Mouse (Mus musculus) midbrain, embryonic 15.5 days (tissue): ENCODE results near the gene Icam2. TPM values are rescaled to one million over a fixed set of nuclear protein-coding genes. Genes with fewer than 3 reads are reported as not detected.

ENCODE experiments used
- ATAC-seq: fragments of 200-750 bp; cut with Nextera tagmentation; replicated peaks from 2 replicates; pipeline ENCODE4 v1.8.0; 2017; ENCODE audit warnings: moderate TSS enrichment
- H3K27ac ChIP-seq: fragments of 300-500 bp; sonication (generic); 2 replicates; pipeline ENCODE4 v1.5.1; 2015; ENCODE audit warnings: mild to moderate bottlenecking, inconsistent platforms
- H3K27me3 ChIP-seq: fragments of 300-500 bp; sonication (generic); replicated peaks from 2 replicates; pipeline ENCODE4 v1.6.1; 2015; ENCODE audit warnings: inconsistent platforms
- H3K36me3 ChIP-seq: fragments of 300-500 bp; sonication (generic); replicated peaks from 2 replicates; pipeline ENCODE4 v1.6.1; 2015; ENCODE audit warnings: inconsistent platforms
- H3K4me1 ChIP-seq: fragments of 300-500 bp; sonication (generic); 2 replicates; pipeline ENCODE4 v1.6.1; 2015; ENCODE audit warnings: inconsistent platforms
- H3K4me2 ChIP-seq: fragments of 300-500 bp; sonication (generic); 2 replicates; pipeline ENCODE4 v1.6.1; 2015; ENCODE audit warnings: inconsistent platforms, mild to moderate bottlenecking, moderate library complexity
- H3K4me3 ChIP-seq: fragments of 300-500 bp; sonication (generic); 2 replicates; pipeline ENCODE4 v1.5.1; 2015; ENCODE audit warnings: mild to moderate bottlenecking, inconsistent platforms
- H3K9ac ChIP-seq: fragments of 300-500 bp; sonication (generic); 2 replicates; pipeline ENCODE4 v1.6.1; 2015; ENCODE audit warnings: mild to moderate bottlenecking, inconsistent platforms
- H3K9me3 ChIP-seq: fragments of 300-500 bp; sonication (generic); 2 replicates; pipeline ENCODE4 v1.6.1; 2016; ENCODE audit warnings: inconsistent platforms
- WGBS: fragments of 180-500 bp; shearing (Covaris S2); methylation state at CpG from one replicate; pipeline ENCODE4 v1.1.7; 2015; ENCODE audit warnings: mixed read lengths; 5-methylcytosine and 5-hydroxymethylcytosine counted together
- polyA plus RNA-seq: library from polyadenylated mRNA; unstranded; fragments of >200 nt; fragmentation: Nextera tagmentation; extraction: Ambion mirVana; gene quantifications from 2 replicates; pipeline ENCODE4 v1.2.1, GENCODE M21; 2015

The Icam2 gene
- polyA plus RNA-seq, 1 experiment from 2014 or later, result 18.2 TPM

GRCm38 (mm10) chr11:106334066-106334465, 53.8 kb downstream of the Icam2 start:
- Histone ChIP-seq H3K9ac (no peak overlapping the region), H3K9me3 (no peaks in the 10 kb centered on the region), H3K4me1 (no peaks in the 10 kb centered on the region; the same call in 1 of the 2 replicates), H3K27me3 (no peaks in the 10 kb centered on the region), H3K4me2 (no peak overlapping the region), H3K4me3 (no peak overlapping the region), H3K27ac (no peak overlapping the region), H3K36me3 (no peaks in the 10 kb centered on the region)
- WGBS, result 16% methylated on average over 2 of the region's 2 CpGs
- no peak for ATAC-seq

DNA sequence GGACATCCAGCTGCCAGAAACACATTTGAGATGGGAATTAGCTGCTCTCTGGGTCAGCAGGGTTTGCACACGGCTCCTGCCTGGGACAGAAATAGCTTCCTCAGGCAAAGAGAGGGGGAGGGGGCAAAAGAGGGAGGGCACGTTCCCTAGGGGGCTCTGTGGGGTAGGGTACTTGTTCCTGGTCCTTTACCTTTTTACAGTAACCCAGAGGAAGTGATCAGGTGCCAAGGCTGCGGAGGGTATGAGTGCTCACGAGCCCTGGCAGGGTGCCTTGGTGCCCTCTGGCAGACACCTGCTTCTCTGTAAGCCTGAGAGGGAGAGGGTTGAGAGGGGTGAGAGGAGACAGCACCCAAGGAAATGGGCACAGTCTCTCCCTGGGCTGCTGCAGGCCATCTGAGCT, 55.4 kb downstream of the Icam2 start:
- WGBS, result 53% methylated on average over 4 of the region's 4 CpGs

DNA sequence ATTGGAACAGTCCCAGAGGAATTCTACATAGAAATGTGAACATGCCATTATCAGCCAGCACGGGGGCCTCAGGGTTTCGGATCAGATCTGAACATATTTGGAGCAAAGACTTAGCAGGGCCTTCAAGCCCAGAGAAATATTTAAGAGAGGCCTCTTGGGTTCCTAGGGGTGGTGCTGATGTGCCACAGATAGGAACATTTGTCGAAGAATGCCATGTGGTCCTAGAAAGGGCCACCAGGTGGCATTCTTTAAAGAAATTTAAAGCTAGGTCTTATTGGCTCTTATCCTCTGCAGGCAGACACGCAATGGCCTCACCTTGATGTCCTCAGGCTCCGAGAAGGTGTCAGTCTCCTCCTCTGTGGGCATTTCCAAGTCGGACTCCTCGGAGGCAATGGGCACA, 58.2 kb downstream of the Icam2 start:
- Histone ChIP-seq H3K9me3 (no peaks in the 10 kb centered on the region), H3K27ac (no peak overlapping the region), H3K4me2 (no peak overlapping the region), H3K4me1 (no peaks in the 10 kb centered on the region), H3K27me3 (no peaks in the 10 kb centered on the region), H3K9ac (no peak overlapping the region), H3K4me3 (no peak overlapping the region), H3K36me3 (no peaks in the 10 kb centered on the region)
- WGBS, result 73% methylated on average over 7 of the region's 7 CpGs
- no peak for ATAC-seq

More for the DNA sequence above, 55.4 kb downstream of the Icam2 start:
- no peak overlapping the region for H3K9ac ChIP-seq
- no peaks in the 10 kb centered on the region for H3K9me3 ChIP-seq
- H3K4me3 ChIP-seq, result no peak overlapping the region
- no peaks in the 10 kb centered on the region for H3K36me3 ChIP-seq
- no peaks in the 10 kb centered on the region for H3K27me3 ChIP-seq
- H3K4me2 ChIP-seq, result no peak overlapping the region
- no peaks in the 10 kb centered on the region for H3K4me1 ChIP-seq
- H3K27ac ChIP-seq, result no peak overlapping the region
- no peak for ATAC-seq

- Histone ChIP-seq H3K36me3 (no peaks in the 10 kb centered on the region), H3K27me3 (no peaks in the 10 kb centered on the region), H3K27ac (no peak overlapping the region), H3K4me3 (no peak overlapping the region), H3K4me2 (no peak overlapping the region), H3K9ac (no peak overlapping the region), H3K9me3 (no peaks in the 10 kb centered on the region), H3K4me1 (no peaks in the 10 kb centered on the region)
- ATAC-seq, result no peak
- WGBS, result 84% methylated on average over 6 of the region's 6 CpGs
Measured at GRCm38 (mm10) chr11:106329128-106329527, 58.7 kb downstream of the Icam2 start.

GRCm38 (mm10) chr11:106328521-106328920, 59.4 kb downstream of the Icam2 start:
- Histone ChIP-seq H3K4me3 (no peak overlapping the region), H3K4me1 (no peaks in the 10 kb centered on the region), H3K27me3 (no peaks in the 10 kb centered on the region), H3K9ac (no peak overlapping the region), H3K27ac (no peak overlapping the region), H3K9me3 (no peaks in the 10 kb centered on the region), H3K36me3 (no peaks in the 10 kb centered on the region), H3K4me2 (no peak overlapping the region)
- 76% methylated on average over 5 of the region's 5 CpGs for WGBS
- ATAC-seq, result no peak

Other genes with a start within 250 kb of the Icam2 start
- 0.72 TPM in 1 of 2 replicates, not detected in the other for gene Gm10840, start 227.2 kb downstream of the Icam2 start, polyA plus RNA-seq
- gene Limd2, start 227.2 kb downstream of the Icam2 start, polyA plus RNA-seq, result 167 and 179 TPM in 2 replicates
- 28.1 and 29.1 TPM in 2 replicates for gene Strada, start 185.9 kb downstream of the Icam2 start, polyA plus RNA-seq
- 109 and 111 TPM in 2 replicates for gene Ccdc47, start 171.7 kb downstream of the Icam2 start, polyA plus RNA-seq
- 89.1 and 93.6 TPM in 2 replicates for gene Ddx42, start 171.1 kb downstream of the Icam2 start, polyA plus RNA-seq
- gene Ftsj3, start 132.0 kb downstream of the Icam2 start, polyA plus RNA-seq, result 33.0 and 34.1 TPM in 2 replicates
- gene Psmc5, start 131.9 kb downstream of the Icam2 start, polyA plus RNA-seq, result 297 and 300 TPM in 2 replicates
- gene Smarcd2, start 115.1 kb downstream of the Icam2 start, polyA plus RNA-seq, result 10.9 and 11.5 TPM in 2 replicates
- gene Tcam1, start 111.4 kb downstream of the Icam2 start, polyA plus RNA-seq, result 0.12 and 0.20 TPM in 2 replicates
- gene Gh, start 86.2 kb downstream of the Icam2 start, polyA plus RNA-seq, result not detected in 2 replicates
- gene Cd79b, start 73.3 kb downstream of the Icam2 start, polyA plus RNA-seq, result 1.1 and 1.4 TPM in 2 replicates
- gene Scn4a, start 34.8 kb downstream of the Icam2 start, polyA plus RNA-seq, result not detected in 2 replicates
- gene Prr29, start 22.6 kb downstream of the Icam2 start, polyA plus RNA-seq, result not detected in 2 replicates
- gene Ern1, start 99.8 kb upstream of the Icam2 start, polyA plus RNA-seq, result 6.0 and 7.6 TPM in 2 replicates
- gene Tex2, start 225.3 kb upstream of the Icam2 start, polyA plus RNA-seq, result 31.3 and 32.1 TPM in 2 replicates